Mouse (Mus musculus): ENCODE results near the gene Hoxc9.

The Hoxc9 gene

DNA sequence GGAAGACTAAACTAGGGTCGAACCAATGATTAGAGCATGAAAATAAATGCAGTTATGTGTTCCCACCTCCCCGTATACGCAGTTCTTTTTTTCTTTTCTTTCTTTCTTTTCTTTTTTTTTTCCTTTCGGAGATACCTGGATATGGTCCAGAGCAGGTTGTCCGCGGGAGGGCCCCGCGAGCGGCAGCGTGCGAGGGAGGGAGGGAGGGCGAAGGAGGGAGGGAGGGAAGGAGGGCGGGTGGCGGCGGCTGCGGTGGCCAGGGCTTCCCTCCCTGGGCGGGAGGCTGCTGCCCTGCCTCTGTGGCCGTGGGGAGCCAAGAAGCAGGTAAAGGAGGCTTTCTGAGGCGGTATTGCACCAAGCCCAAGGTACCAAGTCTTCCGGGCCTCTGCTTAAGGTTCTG is at the start of gene Hoxc9:
Gene Hoxc9 (plus strand): TSS at position 269 of the 400 bp plus-strand sequence.
- DNase-seq (ENCODE audit: low spot score in 2 of 2) = no peak

- no peak for DNase-seq (ENCODE audit: low spot score in 2 of 2)
These were observed 49.1 kb upstream of the Hoxc9 start for GRCm38 (mm10) chr15:102927032-102927645.

GRCm38 (mm10) chr15:102931706-102932358 is 44.4 kb upstream of the Hoxc9 start:
- DNase-seq (ENCODE audit: low spot score in 2 of 2) = no peak

GRCm38 (mm10) chr15:102934438-102934837 is 41.8 kb upstream of the Hoxc9 start:
- DNase-seq (ENCODE audit: low spot score in 2 of 2) = no peak

DNA sequence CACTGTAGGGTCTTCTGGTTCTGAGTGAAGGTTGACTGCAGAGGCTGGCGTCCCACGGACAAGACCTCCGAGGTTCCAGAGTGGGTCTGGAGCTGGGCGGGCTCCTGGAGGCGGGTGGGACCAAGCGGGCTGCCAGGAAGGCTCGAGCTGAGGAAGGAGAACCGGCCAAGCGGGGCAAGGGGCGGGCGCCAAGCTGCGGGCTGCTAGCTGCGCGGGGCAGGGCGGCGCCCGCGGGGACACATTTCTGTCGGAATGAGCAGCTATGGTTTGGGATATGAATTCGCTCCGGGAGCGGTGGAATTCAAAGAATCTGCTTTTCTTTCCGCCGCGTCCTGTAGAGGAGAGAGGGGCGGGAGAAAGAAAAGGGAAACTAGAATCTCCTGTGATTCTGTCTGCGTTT is 41.3 kb upstream of the Hoxc9 start:
- no peak for DNase-seq (ENCODE audit: low spot score in 2 of 2)

- no peak for DNase-seq (ENCODE audit: low spot score in 2 of 2)
These were observed 39.8 kb upstream of the Hoxc9 start, which contains the start of gene Hoxc12 for GRCm38 (mm10) chr15:102936279-102936972. TSS of gene Hoxc12 (plus strand) at chr15:102936757.

- no peak for DNase-seq (ENCODE audit: low spot score in 2 of 2)
These were observed 39.1 kb upstream of the Hoxc9 start for GRCm38 (mm10) chr15:102937036-102937666.

GRCm38 (mm10) chr15:102939256-102940155 is 36.7 kb upstream of the Hoxc9 start:
- DNase-seq (ENCODE audit: low spot score in 2 of 2) = no peak

DNA sequence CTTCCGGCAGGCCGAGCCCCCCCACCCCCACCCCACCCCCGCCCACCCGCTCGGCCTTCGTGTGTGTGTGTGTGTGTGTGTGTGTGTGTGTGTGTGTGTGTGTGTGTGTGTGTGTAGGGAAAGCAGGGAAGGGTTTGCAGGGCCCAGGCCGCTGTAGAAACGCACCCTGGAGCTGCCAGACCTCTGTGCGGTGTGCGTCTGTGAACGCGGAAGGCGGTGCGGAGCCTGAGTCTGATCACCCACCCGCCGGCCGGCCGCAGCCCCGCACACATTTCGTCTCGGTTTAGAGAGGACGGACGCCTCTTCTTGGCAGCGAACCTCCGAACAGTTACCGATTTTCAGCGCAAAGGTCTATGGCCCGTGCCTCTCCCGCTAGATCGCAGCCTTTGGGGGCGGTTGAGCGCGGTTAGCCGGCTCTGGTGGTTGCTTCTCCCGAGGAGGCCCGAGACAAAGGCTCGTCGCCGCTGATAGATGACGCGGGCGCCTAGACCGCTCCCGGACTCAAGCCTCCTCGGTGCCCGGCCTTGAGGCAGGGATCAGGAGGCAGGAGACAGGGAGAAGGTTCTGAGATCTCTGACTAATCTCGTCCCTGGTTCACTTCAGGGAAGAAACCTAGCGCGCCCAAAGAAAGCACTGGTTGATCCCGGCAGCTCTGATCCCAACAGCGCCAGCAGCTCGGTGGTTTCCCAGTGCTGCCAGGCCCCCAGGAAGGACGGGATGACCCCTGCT is 33.3 kb upstream of the Hoxc9 start:
- DNase-seq (ENCODE audit: low spot score in 2 of 2) = no peak

- DNase-seq (ENCODE audit: low spot score in 2 of 2) = no peak
These were observed 32.8 kb upstream of the Hoxc9 start for GRCm38 (mm10) chr15:102943468-102943813.

DNA sequence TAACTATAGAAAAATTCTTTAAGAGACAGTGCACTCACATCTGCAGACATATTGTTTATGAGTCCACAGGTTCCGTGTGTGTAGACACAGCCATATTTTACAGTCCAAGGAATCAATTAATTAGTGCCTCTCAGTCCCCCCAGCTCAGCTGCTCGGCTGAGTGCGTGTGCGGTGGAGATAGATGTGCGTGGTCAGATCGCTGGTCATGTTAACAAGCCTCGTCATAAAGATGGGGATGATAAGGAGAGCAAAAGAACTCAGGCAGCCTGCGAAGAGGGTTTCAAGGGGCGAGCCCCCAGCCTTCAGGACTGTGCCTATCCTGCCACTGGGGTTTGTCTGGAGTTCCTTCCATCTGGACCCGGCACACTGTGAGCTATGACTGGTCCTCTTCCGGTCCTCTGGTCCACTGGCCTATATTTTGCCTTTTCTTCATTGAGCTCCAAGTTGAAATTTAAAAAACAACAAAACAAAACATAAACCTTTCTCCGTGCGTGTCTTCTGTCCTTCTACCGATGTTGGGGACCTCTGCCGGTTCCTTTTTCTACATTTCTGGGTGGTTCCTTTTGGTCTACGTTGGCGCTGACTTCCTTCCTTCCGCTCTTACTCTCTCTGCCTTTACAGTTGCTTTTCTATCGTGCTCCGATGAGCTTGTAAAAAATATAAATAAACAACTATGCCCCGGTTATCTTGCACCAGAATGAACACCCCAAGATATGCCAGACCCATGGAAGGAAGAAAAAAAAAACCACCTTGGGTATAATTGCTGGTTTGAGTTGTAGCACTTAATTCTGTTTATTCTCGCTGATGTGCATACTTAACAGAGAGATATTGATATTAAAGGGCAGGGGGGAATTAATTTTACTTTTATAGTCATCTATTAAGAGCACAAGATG is 30.8 kb upstream of the Hoxc9 start:
- no peak for DNase-seq (ENCODE audit: low spot score in 2 of 2)

DNA sequence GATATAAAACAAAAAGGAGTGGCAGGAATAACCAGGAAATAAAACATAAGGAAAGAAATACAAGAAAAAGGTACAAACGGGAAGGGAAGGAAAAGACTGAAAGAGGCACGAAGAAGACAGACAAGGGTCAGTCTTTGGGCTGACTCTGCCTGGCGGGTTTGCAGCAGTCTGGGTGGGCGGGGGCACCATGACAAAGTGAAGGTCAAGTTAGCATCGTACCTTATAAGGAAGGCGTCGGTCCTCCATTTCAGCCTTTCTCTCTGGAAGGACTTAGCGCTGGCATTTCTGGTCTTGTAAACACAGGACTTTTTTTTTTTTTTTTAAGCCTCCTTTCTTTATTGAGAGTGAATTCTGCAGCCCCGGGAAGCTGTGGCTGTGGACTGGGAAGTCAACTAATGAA is 29.0 kb upstream of the Hoxc9 start:
- no peak for DNase-seq (ENCODE audit: low spot score in 2 of 2)

DNA sequence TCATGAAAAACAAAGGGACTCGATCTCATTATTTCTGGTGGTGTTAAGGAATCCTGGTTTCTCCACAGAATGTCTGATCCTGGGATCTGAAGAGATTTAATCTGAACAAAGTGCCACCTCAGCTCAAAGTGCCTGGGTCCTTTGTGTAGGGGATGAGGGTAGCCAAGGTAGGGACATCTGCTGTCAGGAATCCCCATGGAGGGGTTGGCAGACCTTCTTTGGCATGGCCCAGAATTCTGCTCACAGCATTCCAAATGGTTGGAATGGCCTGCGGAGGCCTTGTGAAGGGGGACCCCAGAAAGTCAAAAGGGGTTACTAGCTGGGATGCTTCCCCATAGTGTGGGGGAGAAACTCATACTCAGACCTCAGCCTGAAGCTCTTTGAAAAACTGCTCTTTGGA is 27.4 kb upstream of the Hoxc9 start:
- no peak for DNase-seq (ENCODE audit: low spot score in 2 of 2)

- no peak for DNase-seq (ENCODE audit: low spot score in 2 of 2)
These were observed 26.5 kb upstream of the Hoxc9 start for GRCm38 (mm10) chr15:102949696-102950095.

DNA sequence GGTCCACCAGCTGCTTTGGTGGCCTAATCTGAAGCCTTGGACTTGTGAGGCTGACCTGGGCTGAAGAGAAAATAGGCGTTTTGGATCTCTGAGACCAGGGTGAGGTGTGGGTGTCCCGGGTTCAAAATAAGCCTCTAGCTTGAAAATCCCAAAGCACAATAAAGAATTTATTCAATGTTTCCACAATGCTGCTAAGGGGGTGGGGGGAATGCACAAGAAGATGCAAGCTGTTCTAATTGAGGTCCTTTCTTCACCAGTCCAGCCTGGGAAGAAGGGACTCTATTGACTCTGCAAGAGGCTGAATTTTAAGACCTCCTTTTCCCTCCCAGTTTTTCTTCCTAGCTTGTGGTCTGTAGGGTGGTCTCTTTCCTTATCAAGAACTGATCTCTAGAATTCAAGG is 25.4 kb upstream of the Hoxc9 start:
- DNase-seq (ENCODE audit: low spot score in 2 of 2) = no peak

DNA sequence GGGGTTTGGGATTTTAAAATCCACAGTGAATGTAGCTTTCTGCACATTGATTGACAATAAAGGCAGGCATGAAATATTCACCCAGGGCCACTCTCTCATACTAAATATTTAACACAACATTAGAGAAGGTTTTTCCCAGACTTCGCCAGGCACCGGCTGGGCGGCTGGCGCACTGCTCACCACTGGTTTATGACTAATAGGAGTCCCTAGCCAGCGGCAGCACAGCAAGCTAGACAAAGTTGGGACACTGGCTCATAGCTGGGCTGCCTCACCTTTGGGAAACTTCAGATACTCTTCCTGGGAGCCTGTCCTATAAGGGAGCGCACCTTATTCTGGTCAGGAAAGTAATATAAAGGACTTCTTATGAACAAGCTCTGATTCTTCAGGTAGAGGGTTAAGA is 22.7 kb upstream of the Hoxc9 start:
- no peak for DNase-seq (ENCODE audit: low spot score in 2 of 2)

GRCm38 (mm10) chr15:102954192-102955006 is 21.8 kb upstream of the Hoxc9 start, which contains the start of gene Hoxc11:
TSS of gene Hoxc11 (plus strand) at chr15:102954427.
- DNase-seq (ENCODE audit: low spot score in 2 of 2) = no peak

- DNase-seq (ENCODE audit: low spot score in 2 of 2) = no peak
These were observed 21.2 kb upstream of the Hoxc9 start for GRCm38 (mm10) chr15:102955007-102955382.

Data from urinary bladder, postnatal 4 days (tissue).